10 mouse cellular contexts compared by ENCODE assay signal in the genomic region with DNA sequence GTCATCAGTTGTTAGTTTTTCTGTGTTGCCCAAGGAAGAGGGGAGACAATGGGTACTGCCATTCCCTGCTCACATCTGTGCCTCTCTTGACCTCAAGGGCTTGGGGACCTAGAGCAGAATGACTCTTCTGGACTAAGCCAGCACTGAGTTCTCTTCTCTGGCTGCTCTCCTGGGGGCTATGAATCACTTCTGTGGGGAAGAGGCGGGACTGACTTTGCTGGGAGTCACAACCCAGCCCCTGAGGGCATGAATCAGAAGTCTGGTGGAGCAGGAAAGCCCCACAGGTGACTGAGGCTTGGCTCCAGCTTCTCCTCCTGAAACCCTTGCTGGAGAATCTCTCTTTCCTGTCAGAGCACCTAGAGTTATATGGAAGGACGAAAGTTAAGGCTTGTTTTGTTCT. TPM values are rescaled to one million over a fixed set of nuclear protein-coding genes. Genes with fewer than 3 reads are reported as not detected.
A peak's percentile ranks its signal among the peaks of the same experiment; 100 is the strongest.
DNase-seq lines count a peak whose midpoint lies in the region; ATAC-seq and TF ChIP-seq lines count a peak whose summit lies in the region.
"Had no signal": no experiment of that assay in that cellular context is flagged by ENCODE, and none has a peak within 500 bp of the region (broad histone marks: within the 10 kb centered on the region; RNA-seq: fewer than 3 reads in every experiment).

No protein-coding gene starts in this region.

- H3K27ac ChIP-seq in heart, embryonic 10.5 days: peak overlapping the region; percentile 77
- H3K27ac ChIP-seq in macrophage: peak overlapping the region; percentile 93; the same call in 1 of the 2 replicates
- H3K27ac ChIP-seq in hindbrain, embryonic 10.5 days: no peak overlapping the region
- no peak overlapping the region for H3K27ac ChIP-seq in intestine, postnatal 0 days (ENCODE audit: low read depth, low read length)

- no peaks in the 10 kb centered on the region for H3K27me3 ChIP-seq in heart, embryonic 10.5 days (ENCODE audit: insufficient read depth, poor library complexity, severe bottlenecking)
- no peaks in the 10 kb centered on the region for H3K27me3 ChIP-seq in hindbrain, embryonic 10.5 days (ENCODE audit: insufficient read depth, poor library complexity, severe bottlenecking)
- H3K27me3 ChIP-seq in intestine, postnatal 0 days (replicated peaks; ENCODE audit: control insufficient read depth, insufficient read depth, low read length): no peaks in the 10 kb centered on the region

- no peaks in the 10 kb centered on the region for H3K9me3 ChIP-seq in heart, embryonic 10.5 days
- H3K9me3 ChIP-seq in hindbrain, embryonic 10.5 days: no peaks in the 10 kb centered on the region
- H3K9me3 ChIP-seq in intestine, postnatal 0 days (ENCODE audit: control insufficient read depth): no peaks in the 10 kb centered on the region

- ATAC-seq in intestine, postnatal 0 days: no peak

- peak; percentile 42 to 49 for DNase-seq in lung, adult 18-20 months
- no peak for DNase-seq in lung, postnatal 14 days
- DNase-seq in adipocyte (ENCODE audit: low spot score): peak; percentile 62
- no peak for DNase-seq in heart, embryonic 10.5 days (ENCODE audit: low spot score)
- DNase-seq in frontal cortex, postnatal 36 days (ENCODE audit: low spot score in 2 of 2): no peak
- no peak for DNase-seq in hindbrain, embryonic 10.5 days (ENCODE audit: low spot score)
- DNase-seq: embryo, embryonic 11 days; retina, postnatal 1 day had no signal

- H3K36me3 ChIP-seq in heart, embryonic 10.5 days: peaks cover 5% of the 10 kb centered on the region; the same call in 1 of the 2 replicates
- H3K36me3 ChIP-seq in macrophage (ENCODE audit: inconsistent target): no peaks in the 10 kb centered on the region
- H3K36me3 ChIP-seq in hindbrain, embryonic 10.5 days: peaks cover 22% of the 10 kb centered on the region; the same call in 1 of the 2 replicates
- H3K36me3 ChIP-seq in intestine, postnatal 0 days (ENCODE audit: control insufficient read depth, insufficient read depth): 0 out of 2 replicates have a peak, but pooled peaks cover 12% of the 10 kb centered on the region

- no peak overlapping the region for H3K4me2 ChIP-seq in intestine, postnatal 0 days (replicated peaks; ENCODE audit: low read depth)

- 79% methylated on average over 2 of the region's 2 CpGs for WGBS in heart, embryonic 10.5 days
- WGBS in macrophage (ENCODE audit: missing documents): 66% methylated on average over 2 of the region's 2 CpGs
- WGBS in hindbrain, embryonic 10.5 days: 77% methylated on average over 2 of the region's 2 CpGs
- 84% methylated on average over 2 of the region's 2 CpGs for WGBS in intestine, postnatal 0 days

- H3K4me3 ChIP-seq in heart, embryonic 10.5 days: no peak overlapping the region
- H3K4me3 ChIP-seq in macrophage (ENCODE audit: inconsistent target): no peak overlapping the region
- H3K4me3 ChIP-seq in hindbrain, embryonic 10.5 days: no peak overlapping the region
- H3K4me3 ChIP-seq in intestine, postnatal 0 days (ENCODE audit: low read depth, low read length): no peak overlapping the region

- peaks cover 97% of the 10 kb centered on the region for H3K79me2 ChIP-seq in macrophage (ENCODE audit: inconsistent target)

- no peak for TF ChIP-seq CTCF in intestine, postnatal 0 days (IDR thresholded peaks at IDR 0.05; ENCODE audit: low read depth)

- peaks cover 66% of the 10 kb centered on the region for H3K4me1 ChIP-seq in heart, embryonic 10.5 days
- H3K4me1 ChIP-seq in hindbrain, embryonic 10.5 days (replicated peaks): peaks cover 38% of the 10 kb centered on the region
- H3K4me1 ChIP-seq in intestine, postnatal 0 days (replicated peaks; ENCODE audit: control insufficient read depth, insufficient read depth, low read length): peaks cover 21% of the 10 kb centered on the region; the same call in 1 of the 2 replicates

- no peak overlapping the region for H3K9ac ChIP-seq in intestine, postnatal 0 days (ENCODE audit: low read depth, low read length)

RNA-seq across cellular contexts. Expression of gene Ano6, which starts 12.1 kb away (rescaled TPM):
- 40.8 and 44.4 TPM in 2 replicates for polyA plus RNA-seq in heart, embryonic 10.5 days (2016; fragmentation: Nextera tagmentation; extraction: Ambion mirVana)
- total RNA-seq in macrophage (2018; cell fraction: chromatin; rRNA removed): 100 to 1,000 TPM; 179 to 920 (median 223) TPM
- total RNA-seq in macrophage (2018; cell fraction: cytosol; rRNA removed): 100 to 1,000 TPM in 10 of 26 experiments, 10 to 100 TPM in 16; 54.7 to 124 (median 86.7) TPM
- 100 to 1,000 TPM; 107 to 458 (median 178) TPM for total RNA-seq in macrophage (2018; cell fraction: nucleus; rRNA removed)
- polyA plus RNA-seq in macrophage (2018): 71.9 to 124 TPM (median 74.2 TPM) in 3 replicates
- polyA plus RNA-seq in hindbrain, embryonic 10.5 days (2016; fragmentation: Nextera tagmentation; extraction: Ambion mirVana): 31.1 and 31.5 TPM in 2 replicates
- polyA plus RNA-seq in intestine, postnatal 0 days (2015; fragmentation: Nextera tagmentation; extraction: Ambion mirVana): 23.9 and 30.5 TPM in 2 replicates

Comparison
In these comparisons a context has a peak if more than half of its experiments do, and no peak if none do; other contexts are left out.
1. DNase-seq: peak in lung, adult 18-20 months (2 of 2) and adipocyte (single experiment); none in lung, postnatal 14 days (single experiment), heart, embryonic 10.5 days (single experiment), frontal cortex, postnatal 36 days (0 of 2) and hindbrain, embryonic 10.5 days (single experiment).
2. H3K27ac ChIP-seq: peak in heart, embryonic 10.5 days (single experiment) and macrophage (single experiment); none in hindbrain, embryonic 10.5 days (single experiment) and intestine, postnatal 0 days (single experiment).